Mouse (Mus musculus) liver, adult (tissue): Measurements from ENCODE around the gene Fgd3.

Experiments used
- GATA4 ChIP-seq: IDR thresholded peaks from 2 replicates; pipeline ENCODE4 v1.6.1; 2014; ENCODE audit warnings: mild to moderate bottlenecking, low read length; ENCODE audit not compliant: insufficient replicate concordance

Gene Fgd3

GRCm38 (mm10) chr13:49224729-49225128, 95.4 kb downstream of the Fgd3 start:
- no peak for TF ChIP-seq GATA4

GRCm38 (mm10) chr13:49224314-49224713, 95.8 kb downstream of the Fgd3 start:
- no peak for TF ChIP-seq GATA4

GRCm38 (mm10) chr13:49220912-49221311, 99.2 kb downstream of the Fgd3 start:
- TF ChIP-seq GATA4: no peak

- TF ChIP-seq GATA4: no peak
These were observed 100.7 kb downstream of the Fgd3 start for GRCm38 (mm10) chr13:49219367-49219766.

- TF ChIP-seq GATA4: no peak
These were observed 101.5 kb downstream of the Fgd3 start for GRCm38 (mm10) chr13:49218651-49219050.

GRCm38 (mm10) chr13:49216808-49217561, 103.1 kb downstream of the Fgd3 start:
- no peak for TF ChIP-seq GATA4

- no peak for TF ChIP-seq GATA4
These were observed 103.9 kb downstream of the Fgd3 start for GRCm38 (mm10) chr13:49216220-49216552.

- TF ChIP-seq GATA4: no peak
These were observed 104.4 kb downstream of the Fgd3 start, which contains the start of gene Card19 for GRCm38 (mm10) chr13:49215504-49216219. Gene Card19, minus strand, starts transcription at chr13:49216037.

- TF ChIP-seq GATA4: no peak
These were observed 105.0 kb downstream of the Fgd3 start for GRCm38 (mm10) chr13:49215128-49215503.

- TF ChIP-seq GATA4: no peak
These were observed 105.7 kb downstream of the Fgd3 start for GRCm38 (mm10) chr13:49214454-49214853.

GRCm38 (mm10) chr13:49213531-49213932, 106.6 kb downstream of the Fgd3 start:
- TF ChIP-seq GATA4: no peak

- no peak for TF ChIP-seq GATA4
These were observed 107.2 kb downstream of the Fgd3 start for GRCm38 (mm10) chr13:49212711-49213500.
